Mouse (Mus musculus): ENCODE measurements around the gene Plxna2.

DNA sequence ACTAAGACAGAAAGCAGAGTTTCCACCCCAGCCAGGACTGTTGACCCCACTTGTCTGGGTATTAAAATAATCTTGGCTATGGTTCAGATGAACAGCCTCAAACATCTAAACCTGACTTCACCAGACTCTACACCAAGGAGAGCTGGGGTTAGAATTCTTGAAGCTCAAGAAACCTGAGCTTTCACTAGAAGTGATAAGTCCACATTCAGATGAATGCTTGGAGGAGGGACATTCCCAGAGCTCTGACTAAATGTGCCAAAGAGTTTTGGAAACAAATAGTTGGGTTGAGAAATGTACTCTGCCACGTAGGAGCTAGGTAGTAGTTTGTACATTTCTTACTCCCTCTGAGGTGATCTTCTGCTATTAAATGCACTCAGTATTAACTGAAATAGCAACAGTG, 203.7 kb downstream of the Plxna2 start:
- TF ChIP-seq POLR2A (IDR thresholded peaks at IDR 0.05; ENCODE audit: borderline replicate concordance, low read depth, low read length) (no peak), CTCF (IDR thresholded peaks at IDR 0.05; ENCODE audit: low read depth, low read length) (no peak)
